Mouse (Mus musculus) ES-E14 (cell line): ENCODE measurements at regions not wholly inside any gene's neighbourhood (a gene's known extent, or its start where the extent isn't known, plus 50 kb on each side); places are given as distances from the start of the nearest gene placed in this dataset.

Experiments used
- CHD2 ChIP-seq: IDR thresholded peaks from 2 replicates; pipeline ENCODE4 v1.6.1; 2014; ENCODE audit warnings: mild to moderate bottlenecking, low read depth, low read length, inconsistent platforms
- HCFC1 ChIP-seq: IDR thresholded peaks from 2 replicates; pipeline ENCODE4 v1.6.1; 2012; ENCODE audit warnings: low read length, inconsistent platforms, borderline replicate concordance; ENCODE audit not compliant: insufficient read depth
- MAFK ChIP-seq: IDR thresholded peaks from 2 replicates; pipeline ENCODE4 v1.6.1; 2014; ENCODE audit warnings: mild to moderate bottlenecking, low read depth, low read length, inconsistent platforms; ENCODE audit not compliant: insufficient read depth
- ZC3H11A ChIP-seq: IDR thresholded peaks from 2 replicates; pipeline ENCODE4 v1.6.1; 2012; ENCODE audit warnings: low read depth, mild to moderate bottlenecking, inconsistent platforms, low read length, borderline replicate concordance

DNA sequence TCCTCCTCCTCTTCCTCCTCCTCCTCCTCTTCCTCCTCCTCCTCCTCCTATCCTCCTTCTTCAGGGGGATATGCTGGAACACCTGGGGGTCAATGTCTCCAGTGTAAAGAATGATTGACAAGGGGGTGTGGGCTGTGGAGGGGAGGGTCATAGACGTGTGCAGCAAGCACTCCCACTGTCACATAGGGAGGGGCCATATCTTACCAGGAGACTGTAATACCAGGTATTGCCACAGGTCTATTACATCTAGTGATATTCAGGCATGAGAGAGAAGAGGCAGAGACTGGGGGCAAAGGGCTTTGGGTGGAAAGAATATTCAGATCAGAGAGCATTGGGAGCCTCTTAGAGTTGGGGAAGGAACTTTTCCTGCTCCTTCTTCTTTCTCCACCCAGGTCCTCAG is 102.3 kb downstream of the Ets2 start:
- TF ChIP-seq HCFC1 = no peak
- TF ChIP-seq ZC3H11A = no peak
- no peak for TF ChIP-seq CHD2
- TF ChIP-seq MAFK = no peak
